Mouse (Mus musculus): ENCODE measurements around the gene E130218I03Rik. TPM values are rescaled to one million over a fixed set of nuclear protein-coding genes. Genes with fewer than 3 reads are reported as not detected.

Gene E130218I03Rik
- polyA plus RNA-seq, 2 experiments, result not detected

DNA sequence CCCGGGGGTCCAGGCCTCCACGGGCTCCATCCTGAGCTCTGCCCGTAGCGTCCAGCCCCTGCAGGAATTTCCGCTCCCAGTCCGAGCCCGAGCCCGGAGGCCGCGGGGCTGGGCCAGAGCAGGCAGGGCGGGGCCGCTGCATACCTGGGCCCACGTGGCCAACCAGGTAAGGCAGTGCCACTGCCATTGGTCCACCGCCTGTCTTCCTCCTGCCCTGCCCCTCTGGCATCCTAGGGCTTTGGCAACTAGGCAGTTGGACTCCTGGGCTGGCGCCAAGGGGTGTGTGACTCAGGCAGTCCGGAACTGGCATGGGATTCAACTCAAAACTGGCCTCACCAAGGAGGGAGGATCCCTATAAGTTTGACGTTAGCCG lies 5.2 kb upstream of the E130218I03Rik start, which contains the start of gene Cnksr1:
TSS of gene Cnksr1 (minus strand) at position 121 of the 373 bp plus-strand sequence.
- Histone ChIP-seq H3K4me1 (replicated peaks; ENCODE audit: control insufficient read depth in 2 of 2, insufficient read depth in 2 of 2, low read length in 1 of 2) (peaks cover 0 to 3% of the 10 kb centered on the region in 2 experiments; a peak in 2 of 4 replicates), H3K4me3 (ENCODE audit: insufficient read depth in 1 of 2, low read depth in 2 of 2, low read length in 2 of 2) (no peak within 1 kb of the TSS), H3K27ac (no peak within 1 kb of the TSS), H3K9ac (replicated peaks) (no peak within 1 kb of the TSS), H3K4me2 (ENCODE audit: low read depth) (peak within 1 kb of the TSS; percentile 17; the same call in 1 of the 2 replicates), H3K36me3 (replicated peaks; ENCODE audit: control insufficient read depth, insufficient read depth, low read depth) (no peaks in the 10 kb centered on the region), H3K9me3 (ENCODE audit: control insufficient read depth, low read length) (no peaks in the 10 kb centered on the region), H3K27me3 (ENCODE audit: control insufficient read depth, insufficient read depth, low read length) (peaks cover 2% of the 10 kb centered on the region; the same call in 1 of the 2 replicates)
- ATAC-seq (ENCODE audit: insufficient read depth) (no peak), DNase-seq (ENCODE audit: low read depth in 3 of 3, low spot score in 3 of 3) (no peak)
- TF ChIP-seq EP300 (IDR thresholded peaks at IDR 0.05; ENCODE audit: low read depth) (no peak), CTCF (IDR thresholded peaks at IDR 0.05; ENCODE audit: low read depth) (no peak)
- WGBS (ENCODE audit: insufficient replicate concordance), result 6% methylated on average over 18 of the region's 18 CpGs

DNA sequence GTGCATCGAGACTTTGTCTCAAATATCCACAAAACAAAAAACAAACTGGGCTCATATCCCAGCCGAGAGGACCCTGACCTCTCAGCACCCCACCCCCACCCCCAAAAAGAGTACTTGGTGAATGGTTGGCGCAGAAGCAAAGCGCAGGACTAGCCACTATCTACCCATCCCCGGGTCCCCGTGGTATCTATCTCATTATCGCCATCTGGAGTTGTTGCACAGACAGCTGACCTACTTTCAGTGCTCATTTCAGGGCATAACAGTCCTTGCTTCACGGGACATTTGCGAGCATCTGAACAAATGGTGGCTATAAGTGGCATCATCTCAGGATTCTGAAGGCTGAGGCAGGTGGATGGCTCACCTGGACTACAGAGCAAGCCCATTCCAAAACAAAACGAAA lies 4.8 kb upstream of the E130218I03Rik start:
- Histone ChIP-seq H3K9me3 (ENCODE audit: control insufficient read depth, low read length) (no peaks in the 10 kb centered on the region), H3K36me3 (replicated peaks; ENCODE audit: control insufficient read depth, insufficient read depth, low read depth) (no peaks in the 10 kb centered on the region), H3K4me2 (ENCODE audit: low read depth) (peak overlapping the region; percentile 17; the same call in 1 of the 2 replicates), H3K4me1 (replicated peaks; ENCODE audit: control insufficient read depth in 2 of 2, insufficient read depth in 2 of 2, low read length in 1 of 2) (peaks cover 0 to 3% of the 10 kb centered on the region in 2 experiments; a peak in 2 of 4 replicates), H3K9ac (replicated peaks) (no peak overlapping the region), H3K27me3 (ENCODE audit: control insufficient read depth, insufficient read depth, low read length) (peaks cover 2% of the 10 kb centered on the region; the same call in 1 of the 2 replicates), H3K27ac (no peak overlapping the region), H3K4me3 (ENCODE audit: insufficient read depth in 1 of 2, low read depth in 2 of 2, low read length in 2 of 2) (no peak overlapping the region)
- 12% methylated on average over 10 of the region's 10 CpGs for WGBS (ENCODE audit: insufficient replicate concordance)
- no peak for ATAC-seq (ENCODE audit: insufficient read depth)
- TF ChIP-seq CTCF (IDR thresholded peaks at IDR 0.05; ENCODE audit: low read depth), result no peak
- TF ChIP-seq EP300 (IDR thresholded peaks at IDR 0.05; ENCODE audit: low read depth), result no peak
- no peak for DNase-seq (ENCODE audit: low read depth in 3 of 3, low spot score in 3 of 3)

DNA sequence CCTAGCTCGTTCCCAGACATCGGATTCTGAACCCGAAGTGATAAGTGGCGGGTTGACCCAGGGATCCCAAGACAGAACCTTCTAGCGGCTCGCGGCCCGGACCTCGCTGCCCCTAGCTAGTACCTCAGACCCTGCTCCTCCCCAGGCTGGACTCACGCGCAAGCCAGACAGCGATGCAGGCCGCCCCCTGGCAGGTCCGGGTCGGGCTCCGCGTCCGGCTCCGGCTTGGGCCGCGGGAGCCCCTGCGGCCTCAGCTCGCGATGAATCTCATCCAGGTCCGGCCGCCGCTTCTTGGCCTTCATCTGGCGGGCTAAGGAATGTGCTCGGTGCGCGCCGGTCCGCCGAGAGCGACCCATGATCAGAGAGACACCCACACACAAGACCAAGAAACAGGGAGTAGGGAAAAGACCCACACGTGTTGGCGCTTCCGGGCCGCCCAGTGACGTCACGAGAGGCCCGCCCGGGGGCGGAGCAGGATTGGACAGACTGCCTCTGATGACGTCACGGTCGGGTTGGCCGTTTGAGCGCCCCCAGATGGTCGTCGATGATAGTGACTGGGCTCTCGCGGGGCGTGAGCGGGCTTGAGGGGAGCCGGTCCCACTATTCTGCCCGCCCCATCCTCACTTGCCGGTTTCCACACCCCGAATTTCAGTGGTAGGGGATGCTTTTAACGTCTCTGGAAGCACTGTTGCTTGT lies 1.8 kb downstream of the E130218I03Rik start, which contains the start of gene Zfp593:
TSS of gene Zfp593 (minus strand) at position 445 of the 696 bp plus-strand sequence.
- H3K4me3 ChIP-seq (ENCODE audit: insufficient read depth in 1 of 2, low read depth in 2 of 2, low read length in 2 of 2), result peak within 1 kb of the TSS; percentile 73 to 84
- H3K27ac ChIP-seq, result no peak within 1 kb of the TSS
- H3K4me1 ChIP-seq (replicated peaks; ENCODE audit: control insufficient read depth in 2 of 2, insufficient read depth in 2 of 2, low read length in 1 of 2), result peaks cover 2 to 3% of the 10 kb centered on the region in 2 experiments; a peak in 2 of 4 replicates
- peak; percentile 86 for ATAC-seq (ENCODE audit: insufficient read depth)
- peak; percentile 35; the same call in 1 of the 2 replicates for TF ChIP-seq EP300 (IDR thresholded peaks at IDR 0.05; ENCODE audit: low read depth)
- peak; percentile 90 for TF ChIP-seq CTCF (IDR thresholded peaks at IDR 0.05; ENCODE audit: low read depth)
- under 1% methylated on average over 60 of the region's 60 CpGs for WGBS (ENCODE audit: insufficient replicate concordance)
- DNase-seq (ENCODE audit: low read depth in 3 of 3, low spot score in 3 of 3), result peak; percentile 78 to 81 (median 80)
- H3K27me3 ChIP-seq (ENCODE audit: control insufficient read depth, insufficient read depth, low read length), result peaks cover 28% of the 10 kb centered on the region
- H3K9me3 ChIP-seq (ENCODE audit: control insufficient read depth, low read length), result no peaks in the 10 kb centered on the region
- H3K36me3 ChIP-seq (replicated peaks; ENCODE audit: control insufficient read depth, insufficient read depth, low read depth), result no peaks in the 10 kb centered on the region
- H3K4me2 ChIP-seq (ENCODE audit: low read depth), result peak within 1 kb of the TSS; percentile 93
- H3K9ac ChIP-seq (replicated peaks), result peak within 1 kb of the TSS; percentile 86

DNA sequence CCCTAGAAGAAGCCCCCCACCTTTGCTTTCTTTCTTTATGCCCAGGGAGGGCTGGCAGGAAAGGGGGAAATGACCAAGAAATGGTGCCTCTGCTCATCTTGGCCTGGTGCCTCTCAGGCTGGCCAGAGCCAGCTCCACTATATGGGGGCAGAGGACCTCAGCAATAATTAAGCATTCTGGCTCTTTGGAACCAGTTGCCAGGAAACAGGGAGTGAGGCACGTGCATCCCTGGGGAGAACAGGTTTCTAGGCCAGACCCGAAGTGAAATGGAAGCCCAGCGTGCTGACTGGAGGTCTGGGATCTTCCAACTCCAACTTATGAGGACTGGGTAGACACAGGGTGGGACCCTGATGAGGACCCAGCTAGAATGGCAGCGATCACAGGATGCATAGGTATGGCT lies 2.8 kb downstream of the E130218I03Rik start:
- no peak for DNase-seq (ENCODE audit: low read depth in 3 of 3, low spot score in 3 of 3)
- no peak overlapping the region; the same call in 1 of the 2 replicates for H3K4me2 ChIP-seq (ENCODE audit: low read depth)
- 47% methylated on average over 4 of the region's 4 CpGs for WGBS (ENCODE audit: insufficient replicate concordance)
- no peak overlapping the region for H3K4me3 ChIP-seq (ENCODE audit: insufficient read depth in 1 of 2, low read depth in 2 of 2, low read length in 2 of 2)
- no peak overlapping the region for H3K27ac ChIP-seq
- no peaks in the 10 kb centered on the region for H3K36me3 ChIP-seq (replicated peaks; ENCODE audit: control insufficient read depth, insufficient read depth, low read depth)
- ATAC-seq (ENCODE audit: insufficient read depth), result no peak
- H3K4me1 ChIP-seq (replicated peaks; ENCODE audit: control insufficient read depth in 2 of 2, insufficient read depth in 2 of 2, low read length in 1 of 2), result peaks cover 2 to 3% of the 10 kb centered on the region in 2 experiments; a peak in 2 of 4 replicates
- TF ChIP-seq CTCF (IDR thresholded peaks at IDR 0.05; ENCODE audit: low read depth), result no peak
- no peak for TF ChIP-seq EP300 (IDR thresholded peaks at IDR 0.05; ENCODE audit: low read depth)
- H3K9ac ChIP-seq (replicated peaks), result no peak overlapping the region
- peaks cover 38% of the 10 kb centered on the region for H3K27me3 ChIP-seq (ENCODE audit: control insufficient read depth, insufficient read depth, low read length)
- no peaks in the 10 kb centered on the region for H3K9me3 ChIP-seq (ENCODE audit: control insufficient read depth, low read length)

DNA sequence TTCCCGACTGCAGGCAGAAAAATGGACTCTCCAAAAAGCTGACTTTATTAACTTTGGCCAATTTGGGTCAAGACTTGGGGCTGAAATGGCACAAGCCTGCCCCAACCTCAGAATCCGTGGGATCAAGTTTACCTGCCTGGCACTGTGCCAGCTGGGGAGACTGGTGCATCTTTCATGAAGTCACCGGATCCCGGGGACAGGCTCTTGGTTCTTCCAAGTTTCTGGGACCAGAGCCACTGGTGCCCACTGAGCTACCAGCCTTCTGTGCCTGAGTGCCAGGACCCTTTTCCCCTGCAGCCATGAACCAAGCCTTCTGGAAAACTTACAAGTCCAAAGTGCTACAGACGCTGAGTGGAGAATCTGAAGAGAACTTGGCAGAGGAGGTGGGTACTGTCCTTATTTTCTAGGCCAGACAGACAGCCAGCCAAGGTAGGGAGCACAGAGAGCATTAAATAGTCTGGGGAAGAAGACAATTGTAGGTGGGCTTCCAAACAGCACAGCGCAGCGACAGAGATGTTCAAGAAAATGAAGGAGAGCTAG lies 3.3 kb downstream of the E130218I03Rik start, which contains the start of gene Gm30191:
TSS of gene Gm30191 (plus strand) at position 217 of the 540 bp plus-strand sequence.
- H3K9ac ChIP-seq (replicated peaks), result no peak within 1 kb of the TSS
- TF ChIP-seq EP300 (IDR thresholded peaks at IDR 0.05; ENCODE audit: low read depth) (no peak), CTCF (IDR thresholded peaks at IDR 0.05; ENCODE audit: low read depth) (no peak)
- DNase-seq (ENCODE audit: low read depth in 3 of 3, low spot score in 3 of 3), result no peak
- no peaks in the 10 kb centered on the region for H3K36me3 ChIP-seq (replicated peaks; ENCODE audit: control insufficient read depth, insufficient read depth, low read depth)
- 65% methylated on average over 7 of the region's 7 CpGs for WGBS (ENCODE audit: insufficient replicate concordance)
- H3K4me1 ChIP-seq (replicated peaks; ENCODE audit: control insufficient read depth in 2 of 2, insufficient read depth in 2 of 2, low read length in 1 of 2), result peaks cover 2 to 3% of the 10 kb centered on the region in 2 experiments; a peak in 2 of 4 replicates
- no peak for ATAC-seq (ENCODE audit: insufficient read depth)
- peak within 1 kb of the TSS in 1 of 2 experiments; percentile 84; a peak in 2 of 4 replicates for H3K4me3 ChIP-seq (ENCODE audit: insufficient read depth in 1 of 2, low read depth in 2 of 2, low read length in 2 of 2)
- H3K9me3 ChIP-seq (ENCODE audit: control insufficient read depth, low read length), result no peaks in the 10 kb centered on the region
- H3K4me2 ChIP-seq (ENCODE audit: low read depth), result peak within 1 kb of the TSS; percentile 93
- H3K27me3 ChIP-seq (ENCODE audit: control insufficient read depth, insufficient read depth, low read length), result peaks cover 43% of the 10 kb centered on the region
- H3K27ac ChIP-seq, result no peak within 1 kb of the TSS
